Mouse (Mus musculus) lung, embryonic 14.5 days (tissue): Measurements from ENCODE around the gene Slc22a14. TPM values are rescaled to one million over a fixed set of nuclear protein-coding genes. Genes with fewer than 3 reads are reported as not detected.

Experiments
- ATAC-seq: fragments of 200-750 bp; cut with Nextera tagmentation; 2 replicates; pipeline ENCODE4 v1.8.0; 2017; ENCODE audit warnings: mild to moderate bottlenecking, moderate TSS enrichment, moderate library complexity; ENCODE audit not compliant: insufficient read depth
- DNase-seq: peaks from one replicate; pipeline ENCODE4 v3.0.0-alpha.2; 2015
- H3K27ac ChIP-seq: fragments of 300-500 bp; sonication (generic); 2 replicates; pipeline ENCODE4 v1.5.1; 2014; ENCODE audit warnings: low read depth, mild to moderate bottlenecking, moderate library complexity
- H3K27me3 ChIP-seq: fragments of 300-500 bp; sonication (generic); 2 replicates; pipeline ENCODE4 v1.6.1; 2014; ENCODE audit warnings: low read length, control low read depth; ENCODE audit not compliant: insufficient read depth
- H3K36me3 ChIP-seq: fragments of 300-500 bp; sonication (generic); 2 replicates; pipeline ENCODE4 v1.6.1; 2014; ENCODE audit warnings: control low read depth; ENCODE audit not compliant: insufficient read depth
- H3K4me1 ChIP-seq: fragments of 300-500 bp; sonication (generic); 2 replicates; pipeline ENCODE4 v1.6.1; 2014; ENCODE audit warnings: antibody characterized with exemption, control low read depth; ENCODE audit not compliant: insufficient read depth
- H3K4me2 ChIP-seq: fragments of 300-500 bp; sonication (generic); 2 replicates; pipeline ENCODE4 v1.6.1; 2014; ENCODE audit warnings: mild to moderate bottlenecking
- H3K4me3 ChIP-seq: fragments of 300-500 bp; sonication (generic); 2 replicates; pipeline ENCODE4 v1.5.1; 2014; ENCODE audit warnings: low read depth, low read length
- H3K9ac ChIP-seq: fragments of 300-500 bp; sonication (generic); 2 replicates; pipeline ENCODE4 v1.6.1; 2014
- H3K9me3 ChIP-seq: fragments of 300-500 bp; sonication (generic); 2 replicates; pipeline ENCODE4 v1.6.1; 2016; ENCODE audit warnings: low read depth, low read length, control low read depth
- CTCF ChIP-seq: IDR thresholded peaks from 2 replicates; pipeline ENCODE4 v1.5.1; 2016; ENCODE audit warnings: antibody characterized with exemption, low read depth
- WGBS: fragments of 180-500 bp; shearing (Covaris S2); extraction: QIAGEN DNeasy Blood & Tissue Kit; methylation state at CpG from one replicate; pipeline ENCODE4 v1.1.7; 2014; 5-methylcytosine and 5-hydroxymethylcytosine counted together
- polyA plus RNA-seq: library from polyadenylated mRNA; unstranded; fragments of >200 nt; fragmentation: Nextera tagmentation; extraction: Ambion mirVana; gene quantifications from 2 replicates; pipeline ENCODE4 v1.2.1, GENCODE M21; 2014

The Slc22a14 gene
- polyA plus RNA-seq, 1 experiment from 2014 or later: not detected

DNA sequence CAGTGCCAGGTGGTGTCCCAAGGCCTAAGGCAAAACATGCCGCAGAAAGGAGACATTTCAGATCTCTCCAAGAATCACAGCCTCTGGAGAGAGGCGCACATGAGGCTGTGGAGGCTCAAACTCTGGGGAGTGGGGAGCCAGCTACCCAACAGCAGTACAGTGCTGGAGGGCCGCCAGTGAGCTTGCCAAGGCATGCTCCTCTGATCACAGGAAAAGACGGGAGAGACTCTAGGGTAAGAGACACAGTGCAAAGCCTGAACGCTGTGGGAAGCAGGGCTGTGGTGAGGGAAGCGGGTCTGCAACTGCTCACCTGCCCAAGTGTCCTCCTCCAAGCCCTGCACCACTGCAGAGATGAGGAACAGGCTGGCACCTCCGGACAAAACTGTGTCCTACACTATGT is 209.5 kb downstream of the Slc22a14 start:
- Histone ChIP-seq H3K36me3 (no peaks in the 10 kb centered on the region), H3K9me3 (no peaks in the 10 kb centered on the region), H3K4me1 (no peaks in the 10 kb centered on the region), H3K4me3 (no peak overlapping the region), H3K9ac (no peak overlapping the region), H3K27me3 (peaks cover 4% of the 10 kb centered on the region; the same call in 1 of the 2 replicates), H3K27ac (no peak overlapping the region), H3K4me2 (no peak overlapping the region)
- TF ChIP-seq CTCF: no peak
- DNase-seq: peak; percentile 7
- no peak; the same call in 1 of the 2 replicates for ATAC-seq
- WGBS: 41% methylated on average over 7 of the region's 7 CpGs

DNA sequence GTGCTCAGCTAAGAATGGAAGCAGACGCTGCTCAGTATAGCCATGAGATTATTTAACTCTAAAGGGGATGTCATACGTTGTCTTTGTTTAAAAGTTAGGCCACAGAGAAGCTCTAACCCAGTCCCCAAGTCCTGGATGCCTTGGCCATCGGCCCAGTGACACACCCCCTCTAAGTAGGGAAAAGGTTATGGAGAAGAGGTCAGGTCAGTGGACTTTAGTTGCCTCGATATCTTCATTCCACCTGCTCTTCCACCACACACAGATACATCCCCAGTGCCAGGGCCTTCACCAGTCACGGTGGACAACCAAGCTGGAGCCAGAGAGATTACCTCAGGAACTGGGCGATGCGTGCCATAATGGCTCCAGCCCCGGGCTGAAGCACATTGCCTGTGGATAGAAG is 209.9 kb downstream of the Slc22a14 start:
- DNase-seq: no peak
- Histone ChIP-seq H3K4me2 (no peak overlapping the region), H3K4me3 (no peak overlapping the region), H3K27ac (no peak overlapping the region), H3K9ac (no peak overlapping the region), H3K27me3 (peaks cover 4% of the 10 kb centered on the region; the same call in 1 of the 2 replicates), H3K9me3 (no peaks in the 10 kb centered on the region), H3K4me1 (no peaks in the 10 kb centered on the region), H3K36me3 (no peaks in the 10 kb centered on the region)
- no peak for TF ChIP-seq CTCF
- 69% methylated on average over 8 of the region's 8 CpGs for WGBS
- ATAC-seq: no peak

DNA sequence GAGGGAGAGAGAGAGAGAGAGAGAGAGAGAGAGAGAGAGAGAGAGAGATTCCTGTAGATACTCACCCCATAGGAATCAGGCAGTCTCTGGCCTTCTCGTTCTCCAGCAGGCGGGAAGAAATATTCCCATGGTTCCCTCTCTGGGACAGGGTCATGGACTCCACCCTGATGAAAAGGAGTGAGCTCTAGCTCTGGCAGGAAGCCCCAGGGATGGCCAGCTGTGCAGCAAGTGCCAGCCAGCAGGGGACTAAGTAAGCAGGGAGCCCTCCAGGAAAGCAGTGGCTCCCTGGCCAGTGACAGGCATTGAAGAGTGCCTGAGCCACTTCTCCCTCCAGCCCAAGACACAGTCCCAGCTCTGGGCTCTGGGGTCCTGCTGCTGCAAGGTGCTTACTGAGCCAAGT is 213.6 kb downstream of the Slc22a14 start:
- peaks cover 4% of the 10 kb centered on the region; the same call in 1 of the 2 replicates for H3K27me3 ChIP-seq
- no peaks in the 10 kb centered on the region for H3K36me3 ChIP-seq
- no peaks in the 10 kb centered on the region for H3K4me1 ChIP-seq
- TF ChIP-seq CTCF: no peak
- DNase-seq (no peak), ATAC-seq (no peak)
- H3K9ac ChIP-seq: no peak overlapping the region
- no peaks in the 10 kb centered on the region for H3K9me3 ChIP-seq
- WGBS: 46% methylated on average over 2 of the region's 2 CpGs
- no peak overlapping the region for H3K4me2 ChIP-seq
- no peak overlapping the region for H3K27ac ChIP-seq
- no peak overlapping the region for H3K4me3 ChIP-seq

DNA sequence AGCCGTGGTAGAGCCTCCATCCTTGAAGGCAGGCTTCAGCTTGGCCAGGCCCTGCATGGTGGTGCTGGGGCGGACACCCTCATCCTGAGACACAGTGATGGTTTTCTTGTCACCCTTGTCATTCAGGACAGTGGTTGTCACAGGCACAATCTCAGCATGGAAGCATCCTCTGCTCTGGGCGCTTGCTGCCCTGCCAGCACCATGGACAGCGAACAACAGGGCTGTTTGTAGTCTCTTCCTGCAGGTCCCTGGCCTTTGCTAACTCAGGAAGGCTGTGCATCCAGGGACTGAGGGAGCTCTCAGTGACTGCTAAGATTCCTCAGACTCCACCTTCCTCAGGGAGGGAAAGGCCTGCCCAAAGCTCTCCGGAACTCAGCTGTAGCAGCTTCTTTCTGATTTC is 215.8 kb downstream of the Slc22a14 start:
- Histone ChIP-seq H3K9ac (no peak overlapping the region), H3K27me3 (no peaks in the 10 kb centered on the region), H3K36me3 (no peaks in the 10 kb centered on the region), H3K4me2 (no peak overlapping the region), H3K9me3 (no peaks in the 10 kb centered on the region), H3K27ac (no peak overlapping the region), H3K4me3 (no peak overlapping the region), H3K4me1 (no peaks in the 10 kb centered on the region)
- DNase-seq (peak; percentile 90), ATAC-seq (peak; percentile 58)
- 19% methylated on average over 5 of the region's 5 CpGs for WGBS
- TF ChIP-seq CTCF: no peak

DNA sequence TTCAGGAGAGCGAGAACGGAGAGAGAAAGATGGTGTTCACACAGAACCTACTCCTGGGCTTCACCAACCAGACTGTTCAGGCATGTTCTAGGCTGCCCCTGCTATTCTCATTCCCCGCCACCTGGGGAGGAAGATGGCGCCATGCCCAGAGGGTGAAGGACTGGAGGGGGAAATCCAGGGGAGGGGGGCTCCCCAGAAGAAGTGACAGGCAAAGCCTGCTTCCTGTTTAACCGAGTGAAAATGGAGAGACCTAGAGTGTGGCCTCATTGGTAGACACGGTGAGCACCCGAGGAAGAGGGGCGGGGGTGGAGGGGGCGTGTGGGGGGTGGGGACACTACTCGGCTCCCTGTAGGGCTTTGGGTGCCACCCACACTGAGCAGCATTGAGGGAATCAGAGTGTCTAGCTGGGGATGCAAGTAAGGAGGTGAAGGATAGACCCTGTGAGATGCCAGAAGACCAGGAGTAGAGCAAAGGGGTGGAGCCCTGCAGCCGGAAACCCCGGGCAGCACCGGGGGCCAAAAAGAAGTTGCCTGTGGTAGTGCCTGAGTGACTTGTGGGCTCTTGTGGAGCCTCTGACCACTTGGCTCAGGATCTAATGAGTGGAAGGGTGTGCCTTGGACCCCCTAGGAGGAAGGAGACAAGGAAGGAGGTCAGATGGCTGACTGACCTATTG is 219.1 kb downstream of the Slc22a14 start:
- Histone ChIP-seq H3K27ac (no peak overlapping the region), H3K27me3 (no peaks in the 10 kb centered on the region), H3K4me3 (no peak overlapping the region), H3K9ac (no peak overlapping the region), H3K9me3 (no peaks in the 10 kb centered on the region), H3K36me3 (no peaks in the 10 kb centered on the region), H3K4me2 (no peak overlapping the region), H3K4me1 (no peaks in the 10 kb centered on the region)
- WGBS: 58% methylated on average over 13 of the region's 13 CpGs
- TF ChIP-seq CTCF: no peak
- no peak for ATAC-seq
- DNase-seq: no peak

DNA sequence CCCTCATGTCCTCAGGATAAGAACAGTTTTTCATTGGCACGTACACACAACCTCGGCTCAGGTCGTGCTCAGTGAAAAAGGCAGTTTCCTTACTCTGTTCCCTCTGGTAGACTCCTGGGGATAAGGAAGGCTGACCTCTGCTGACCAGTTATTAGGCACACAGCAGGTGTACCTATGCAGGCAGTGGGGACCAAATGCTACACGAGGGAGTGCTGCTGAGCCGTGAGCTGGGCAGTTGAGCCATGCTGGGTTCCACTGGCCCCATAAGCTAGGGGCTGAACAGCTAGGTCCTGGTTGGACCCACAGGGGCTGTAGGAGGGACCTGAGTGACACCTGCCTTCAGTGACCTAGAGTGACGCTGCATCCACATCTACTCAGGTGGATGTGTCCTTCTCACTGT is 219.7 kb downstream of the Slc22a14 start:
- 70% methylated on average over 6 of the region's 6 CpGs for WGBS
- no peaks in the 10 kb centered on the region for H3K9me3 ChIP-seq
- H3K9ac ChIP-seq: no peak overlapping the region
- H3K27ac ChIP-seq: no peak overlapping the region
- DNase-seq (no peak), ATAC-seq (no peak)
- H3K27me3 ChIP-seq: no peaks in the 10 kb centered on the region
- no peak for TF ChIP-seq CTCF
- H3K4me1 ChIP-seq: no peaks in the 10 kb centered on the region
- H3K36me3 ChIP-seq: no peaks in the 10 kb centered on the region
- H3K4me3 ChIP-seq: no peak overlapping the region
- no peak overlapping the region for H3K4me2 ChIP-seq

DNA sequence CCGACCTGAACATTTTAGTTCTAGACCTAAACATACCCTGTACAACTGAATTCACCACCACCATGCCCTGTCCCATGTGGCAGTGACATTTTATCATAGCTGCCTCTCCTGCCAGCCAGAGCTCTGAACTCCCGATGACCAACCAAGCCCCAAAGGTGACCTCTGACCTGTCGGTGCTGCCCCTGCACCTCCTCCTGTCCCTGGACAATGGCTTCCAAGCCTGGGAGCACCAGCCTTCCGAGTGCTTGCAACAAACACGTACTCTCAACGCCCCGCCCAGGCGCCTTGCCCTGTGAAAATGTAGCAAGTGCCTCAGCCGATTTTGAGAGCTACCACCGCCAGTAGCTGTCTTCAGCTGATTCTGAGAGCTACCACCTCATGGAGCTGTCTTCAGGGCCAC is 220.2 kb downstream of the Slc22a14 start:
- Histone ChIP-seq H3K36me3 (no peaks in the 10 kb centered on the region), H3K4me3 (no peak overlapping the region), H3K27me3 (no peaks in the 10 kb centered on the region), H3K27ac (no peak overlapping the region), H3K4me1 (no peaks in the 10 kb centered on the region), H3K9me3 (no peaks in the 10 kb centered on the region), H3K4me2 (no peak overlapping the region), H3K9ac (no peak overlapping the region)
- WGBS: 58% methylated on average over 10 of the region's 10 CpGs
- DNase-seq (no peak), ATAC-seq (no peak)
- no peak for TF ChIP-seq CTCF
